Mouse (Mus musculus): ENCODE data around the gene Ankrd65.

The Ankrd65 gene

GRCm38 (mm10) chr4:155847591-155848352 lies 57.5 kb downstream of the Ankrd65 start:
- no peak for DNase-seq (ENCODE audit: low read depth)

- no peak for DNase-seq (ENCODE audit: low read depth)
These were observed 58.3 kb downstream of the Ankrd65 start for GRCm38 (mm10) chr4:155848434-155849095.
